Mouse (Mus musculus): ENCODE measurements at regions not wholly inside any gene's neighbourhood (a gene's known extent, or its start where the extent isn't known, plus 50 kb on each side); places are given as distances from the start of the nearest gene placed in this dataset.

DNA sequence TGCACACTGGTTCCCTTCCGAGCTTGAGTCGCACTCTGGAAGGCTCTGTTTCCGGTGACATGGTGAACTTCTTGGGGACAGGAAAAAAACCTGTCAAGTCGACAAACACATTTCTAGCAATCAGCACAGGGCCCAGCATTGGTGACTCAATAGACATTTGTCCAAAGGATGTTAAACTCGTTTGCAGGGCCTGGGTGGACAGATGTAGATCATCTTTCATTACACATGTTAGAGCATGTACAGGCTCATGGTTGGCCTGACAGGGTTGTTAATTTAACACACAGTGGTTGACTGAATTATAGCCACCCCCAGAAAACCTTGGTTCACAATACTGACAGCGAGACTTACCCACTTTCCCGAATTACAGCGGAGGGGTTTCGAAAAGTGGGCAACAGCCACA, 288.6 kb upstream of the Zfp64 start:
- no peak for TF ChIP-seq CTCF (IDR thresholded peaks at IDR 0.05; ENCODE audit: low read depth)
- Histone ChIP-seq H3K36me3 (ENCODE audit: insufficient read depth) (no peaks in the 10 kb centered on the region), H3K4me1 (ENCODE audit: insufficient read depth) (no peaks in the 10 kb centered on the region), H3K4me2 (ENCODE audit: low read depth) (no peak overlapping the region), H3K9me3 (ENCODE audit: low read length) (no peaks in the 10 kb centered on the region), H3K27ac (ENCODE audit: low read depth, low read length) (no peak overlapping the region), H3K9ac (no peak overlapping the region), H3K27me3 (ENCODE audit: insufficient read depth, low read length) (no peaks in the 10 kb centered on the region), H3K4me3 (ENCODE audit: low read depth, low read length) (no peak overlapping the region)
- no peak for ATAC-seq
- no peak for DNase-seq
- 86% methylated on average over 9 of the region's 9 CpGs for WGBS

DNA sequence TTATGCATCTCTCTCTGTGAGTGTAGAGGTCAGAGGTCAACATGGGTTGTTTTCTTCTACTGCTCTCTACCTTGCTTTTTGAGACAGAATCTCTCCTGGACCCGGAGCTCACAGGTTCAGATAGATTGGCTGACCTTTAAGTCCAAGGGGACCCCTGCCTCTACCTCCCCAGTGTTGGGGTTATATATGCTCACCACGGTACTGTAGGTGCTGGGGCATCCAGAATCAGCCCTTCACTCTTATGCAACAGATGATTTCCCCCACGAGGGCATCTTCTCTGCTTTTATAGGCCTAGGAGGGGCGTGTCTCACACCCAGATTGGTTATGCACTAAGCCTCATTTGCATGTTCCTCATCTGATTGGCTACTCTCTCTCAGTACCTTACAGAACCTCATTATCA, 282.5 kb upstream of the Zfp64 start:
- WGBS, result 81% methylated on average over 4 of the region's 4 CpGs
- Histone ChIP-seq H3K4me1 (ENCODE audit: insufficient read depth) (no peaks in the 10 kb centered on the region), H3K36me3 (ENCODE audit: insufficient read depth) (no peaks in the 10 kb centered on the region), H3K4me3 (ENCODE audit: low read depth, low read length) (no peak overlapping the region), H3K9ac (no peak overlapping the region), H3K27ac (ENCODE audit: low read depth, low read length) (no peak overlapping the region), H3K9me3 (ENCODE audit: low read length) (no peaks in the 10 kb centered on the region), H3K27me3 (ENCODE audit: insufficient read depth, low read length) (no peaks in the 10 kb centered on the region), H3K4me2 (ENCODE audit: low read depth) (no peak overlapping the region)
- DNase-seq (no peak), ATAC-seq (no peak)
- no peak for TF ChIP-seq CTCF (IDR thresholded peaks at IDR 0.05; ENCODE audit: low read depth)

DNA sequence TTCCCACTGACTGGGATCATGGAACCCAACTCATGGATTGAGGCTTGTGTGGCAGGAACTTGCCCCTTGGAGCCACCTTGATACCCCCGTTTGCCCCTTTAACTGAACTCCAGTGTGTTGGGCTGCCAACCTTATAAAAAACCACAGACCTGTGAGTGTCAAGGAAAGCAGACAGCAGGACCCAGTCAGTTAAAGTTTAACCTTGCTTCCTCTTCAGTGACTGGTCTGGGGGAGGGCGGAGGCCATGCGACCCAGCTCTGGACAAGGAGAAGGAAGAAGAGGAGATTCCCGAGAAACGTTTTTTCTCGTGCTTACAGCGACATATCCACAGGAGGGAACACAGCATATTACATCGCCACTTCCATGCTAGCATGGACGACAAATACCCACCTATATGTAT, 281.9 kb upstream of the Zfp64 start:
- DNase-seq (no peak), ATAC-seq (no peak)
- Histone ChIP-seq H3K9ac (no peak overlapping the region), H3K4me3 (ENCODE audit: low read depth, low read length) (no peak overlapping the region), H3K9me3 (ENCODE audit: low read length) (no peaks in the 10 kb centered on the region), H3K27ac (ENCODE audit: low read depth, low read length) (no peak overlapping the region), H3K4me2 (ENCODE audit: low read depth) (no peak overlapping the region), H3K27me3 (ENCODE audit: insufficient read depth, low read length) (no peaks in the 10 kb centered on the region), H3K36me3 (ENCODE audit: insufficient read depth) (no peaks in the 10 kb centered on the region), H3K4me1 (ENCODE audit: insufficient read depth) (no peaks in the 10 kb centered on the region)
- WGBS, result 95% methylated on average over 9 of the region's 9 CpGs
- TF ChIP-seq CTCF (IDR thresholded peaks at IDR 0.05; ENCODE audit: low read depth), result no peak

DNA sequence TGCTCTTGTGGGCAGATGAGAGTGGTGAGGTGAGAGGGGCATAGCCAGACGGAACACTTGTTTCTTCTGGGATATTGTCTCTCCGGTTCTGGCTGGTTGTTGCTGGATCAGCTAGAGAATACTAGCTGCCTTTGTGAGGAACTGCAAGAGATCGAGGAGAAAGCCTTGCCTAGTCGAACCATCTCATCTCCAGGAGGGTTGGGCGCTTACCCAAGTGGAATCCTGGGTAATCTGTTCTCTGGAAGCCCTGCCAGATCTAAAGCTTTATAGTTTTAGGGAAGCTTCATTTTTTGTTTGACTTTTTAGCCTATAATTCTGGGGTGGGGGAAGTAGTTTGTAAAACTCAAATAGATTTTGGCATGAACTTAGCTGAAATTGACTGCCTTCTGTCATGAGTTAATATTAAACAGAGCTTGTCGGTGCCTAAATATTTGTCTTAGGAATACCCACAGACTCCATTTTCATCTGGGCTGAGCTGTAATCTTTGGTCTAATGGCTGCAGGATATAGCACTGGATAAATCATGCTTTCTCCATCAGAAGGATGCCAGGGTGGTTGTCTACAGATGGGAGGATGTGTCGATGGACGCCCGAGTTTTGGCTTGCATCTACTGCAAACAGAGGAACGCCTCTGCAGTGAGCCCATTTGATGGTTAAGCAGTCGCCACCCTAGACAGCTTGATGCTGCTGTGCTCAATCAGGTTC, 279.1 kb upstream of the Zfp64 start:
- Histone ChIP-seq H3K27me3 (ENCODE audit: insufficient read depth, low read length) (no peaks in the 10 kb centered on the region), H3K9ac (no peak overlapping the region)

DNA sequence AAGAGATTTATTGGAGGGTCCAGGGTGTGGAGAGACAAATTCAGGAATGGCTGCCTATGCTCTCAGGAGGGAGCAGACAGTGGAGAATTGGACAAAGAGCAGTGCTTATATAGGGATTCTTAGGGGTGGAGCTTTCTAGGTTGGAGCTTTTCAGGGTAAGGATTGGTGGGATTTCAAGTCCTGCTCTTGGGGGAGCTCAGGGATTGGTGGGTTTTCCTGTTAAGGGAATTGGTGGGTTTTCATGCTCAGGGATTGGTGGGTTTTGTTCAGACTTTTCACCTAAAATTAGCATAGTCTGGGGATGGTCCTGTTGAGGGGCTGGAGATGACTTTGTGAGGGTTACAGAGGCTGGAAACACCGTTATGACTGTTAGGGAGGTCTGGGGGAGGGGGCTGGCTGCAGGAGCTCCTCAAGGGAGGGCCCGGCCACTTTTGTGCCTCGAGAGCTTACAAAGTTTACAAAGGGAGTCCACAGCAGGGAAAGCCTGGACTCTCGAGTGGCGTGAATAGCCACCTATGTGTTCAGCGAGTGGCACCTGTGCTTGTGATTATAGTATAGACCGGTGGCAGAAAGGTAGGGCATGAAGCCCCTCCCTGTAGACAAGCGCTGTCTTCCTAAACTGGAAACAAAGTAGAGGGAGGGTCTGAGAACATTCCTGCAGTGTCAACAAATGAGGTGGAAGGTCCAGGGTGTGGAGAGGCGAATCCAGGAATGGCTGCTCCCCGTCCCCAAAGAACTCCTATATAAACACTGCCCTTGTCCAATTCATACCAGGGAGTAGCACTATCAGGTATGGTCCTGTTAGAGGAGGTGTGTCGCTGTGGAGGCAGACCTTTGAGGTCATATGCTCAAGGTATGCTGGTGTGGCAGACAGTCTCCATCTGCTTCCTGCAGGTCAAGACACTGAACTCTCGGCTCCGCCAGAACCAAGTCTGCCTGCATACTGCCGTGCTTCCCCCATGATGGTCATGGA, 278.1 kb upstream of the Zfp64 start:
- DNase-seq, result no peak
- no peak overlapping the region for H3K4me2 ChIP-seq (ENCODE audit: low read depth)
- no peak for ATAC-seq
- no peak overlapping the region for H3K27ac ChIP-seq (ENCODE audit: low read depth, low read length)
- no peaks in the 10 kb centered on the region for H3K4me1 ChIP-seq (ENCODE audit: insufficient read depth)
- H3K36me3 ChIP-seq (ENCODE audit: insufficient read depth), result no peaks in the 10 kb centered on the region
- no peaks in the 10 kb centered on the region for H3K9me3 ChIP-seq (ENCODE audit: low read length)
- WGBS, result 78% methylated on average over 14 of the region's 14 CpGs
- H3K4me3 ChIP-seq (ENCODE audit: low read depth, low read length), result no peak overlapping the region
- no peak overlapping the region for H3K9ac ChIP-seq
- no peaks in the 10 kb centered on the region for H3K27me3 ChIP-seq (ENCODE audit: insufficient read depth, low read length)
- no peak for TF ChIP-seq CTCF (IDR thresholded peaks at IDR 0.05; ENCODE audit: low read depth)

More for the DNA sequence above, 279.1 kb upstream of the Zfp64 start:
- Histone ChIP-seq H3K9me3 (ENCODE audit: low read length) (no peaks in the 10 kb centered on the region), H3K4me3 (ENCODE audit: low read depth, low read length) (no peak overlapping the region), H3K4me2 (ENCODE audit: low read depth) (no peak overlapping the region), H3K36me3 (ENCODE audit: insufficient read depth) (no peaks in the 10 kb centered on the region), H3K27ac (ENCODE audit: low read depth, low read length) (no peak overlapping the region), H3K4me1 (ENCODE audit: insufficient read depth) (no peaks in the 10 kb centered on the region)
- WGBS, result 82% methylated on average over 11 of the region's 11 CpGs
- DNase-seq, result no peak
- no peak for ATAC-seq
- no peak for TF ChIP-seq CTCF (IDR thresholded peaks at IDR 0.05; ENCODE audit: low read depth)

DNA sequence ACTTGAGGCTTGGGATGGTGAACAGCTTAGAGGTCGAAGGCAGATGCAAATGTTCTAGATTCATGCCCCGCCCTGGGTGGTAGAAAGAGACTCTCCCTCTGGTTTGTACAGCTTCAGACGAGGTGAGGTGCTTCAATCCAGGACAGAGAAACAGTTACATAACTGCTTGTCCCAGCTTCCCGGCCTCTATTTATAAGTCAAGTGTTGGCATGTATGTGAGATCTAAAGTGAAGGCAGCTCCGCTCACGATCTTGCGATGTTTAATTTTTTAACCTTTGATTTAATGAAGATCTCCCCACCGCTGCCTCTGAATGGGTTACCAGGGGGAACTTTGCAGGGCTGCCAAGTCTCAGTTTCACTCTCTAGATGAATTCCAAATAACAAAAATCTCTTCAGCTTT, 266.9 kb upstream of the Zfp64 start:
- H3K4me1 ChIP-seq (ENCODE audit: insufficient read depth), result no peaks in the 10 kb centered on the region
- H3K4me2 ChIP-seq (ENCODE audit: low read depth), result no peak overlapping the region
- H3K4me3 ChIP-seq (ENCODE audit: low read depth, low read length), result no peak overlapping the region
- no peaks in the 10 kb centered on the region for H3K27me3 ChIP-seq (ENCODE audit: insufficient read depth, low read length)
- 75% methylated on average over 8 of the region's 8 CpGs for WGBS
- H3K9ac ChIP-seq, result no peak overlapping the region
- no peaks in the 10 kb centered on the region for H3K36me3 ChIP-seq (ENCODE audit: insufficient read depth)
- ATAC-seq (no peak), DNase-seq (no peak)
- no peak overlapping the region for H3K27ac ChIP-seq (ENCODE audit: low read depth, low read length)
- no peaks in the 10 kb centered on the region for H3K9me3 ChIP-seq (ENCODE audit: low read length)
- no peak for TF ChIP-seq CTCF (IDR thresholded peaks at IDR 0.05; ENCODE audit: low read depth)

DNA sequence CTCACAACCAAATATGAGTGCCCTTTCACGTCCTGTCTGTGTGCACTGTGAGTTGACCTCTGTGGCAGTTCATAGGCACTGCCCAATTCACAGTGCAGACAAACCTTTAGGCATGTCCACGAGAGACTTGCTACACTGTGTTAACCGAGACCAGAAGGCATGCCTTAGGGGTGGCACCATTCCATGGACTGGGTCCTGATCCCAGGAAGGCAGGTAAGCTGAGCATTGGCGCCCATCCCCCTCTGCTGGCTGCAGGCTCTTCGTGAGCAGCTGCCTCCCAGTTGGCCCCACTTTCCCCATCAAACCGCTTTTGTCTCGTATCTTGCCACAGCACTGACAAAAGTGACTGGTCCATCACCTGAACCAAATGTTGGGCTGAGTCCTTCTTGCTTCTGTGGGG, 265.8 kb upstream of the Zfp64 start:
- ATAC-seq, result no peak
- no peak overlapping the region for H3K27ac ChIP-seq (ENCODE audit: low read depth, low read length)
- H3K4me2 ChIP-seq (ENCODE audit: low read depth), result no peak overlapping the region
- WGBS, result 74% methylated on average over 7 of the region's 7 CpGs
- no peaks in the 10 kb centered on the region for H3K4me1 ChIP-seq (ENCODE audit: insufficient read depth)
- H3K4me3 ChIP-seq (ENCODE audit: low read depth, low read length), result no peak overlapping the region
- no peak for TF ChIP-seq CTCF (IDR thresholded peaks at IDR 0.05; ENCODE audit: low read depth)
- no peaks in the 10 kb centered on the region for H3K9me3 ChIP-seq (ENCODE audit: low read length)
- H3K36me3 ChIP-seq (ENCODE audit: insufficient read depth), result no peaks in the 10 kb centered on the region
- H3K27me3 ChIP-seq (ENCODE audit: insufficient read depth, low read length), result no peaks in the 10 kb centered on the region
- no peak for DNase-seq
- H3K9ac ChIP-seq, result no peak overlapping the region

Measured in forebrain, postnatal 0 days (tissue).